Mouse (Mus musculus): ENCODE measurements around the gene Tmem239.

DNA sequence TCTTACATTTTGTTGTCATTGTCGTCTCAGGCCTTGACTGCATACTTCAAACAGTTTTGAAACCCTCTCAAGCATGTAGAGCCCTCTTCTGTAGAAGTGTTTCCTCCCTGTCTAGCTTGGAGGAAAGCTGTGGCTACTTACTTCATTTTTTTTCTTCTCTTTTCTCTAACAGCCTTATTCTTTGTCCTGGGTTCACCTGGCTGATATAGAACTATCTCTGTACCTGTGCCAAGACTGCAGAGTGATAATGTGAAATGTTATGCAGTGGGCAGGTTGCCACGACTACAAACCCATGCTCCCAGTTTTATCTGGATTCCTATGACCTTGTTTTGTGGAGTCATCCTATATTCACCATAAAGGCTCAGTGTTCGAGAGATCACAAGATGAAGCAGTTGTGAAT lies 24.2 kb downstream of the Tmem239 start:
- TF ChIP-seq GATA1 (IDR thresholded peaks at IDR 0.05; ENCODE audit: borderline replicate concordance, low read length) (no peak), FLI1 (IDR thresholded peaks at IDR 0.05; ENCODE audit: low read length) (no peak)
